Comparison of ENCODE assay signal across 29 mouse cellular contexts in the genomic region with DNA sequence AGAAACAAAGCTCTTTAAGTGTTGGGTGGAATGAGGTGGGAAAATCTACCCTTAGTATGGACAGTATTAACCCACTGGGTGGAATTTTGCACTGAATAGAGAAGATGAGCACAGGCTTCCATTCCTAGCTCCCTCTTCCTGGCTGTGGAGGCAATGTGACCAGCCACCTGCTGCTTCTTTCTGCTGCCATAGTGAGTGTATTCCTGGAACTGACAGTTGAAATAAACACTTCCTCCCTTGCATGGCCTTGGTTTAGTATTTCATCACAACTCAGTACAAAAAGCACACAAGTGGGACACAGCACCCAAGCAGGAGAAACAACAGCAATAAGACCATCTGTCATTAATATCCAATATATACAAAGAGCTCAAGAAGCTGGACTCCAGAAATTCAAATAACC. TPM values are rescaled to one million over a fixed set of nuclear protein-coding genes. Genes with fewer than 3 reads are reported as not detected.
A peak's percentile ranks its signal among the peaks of the same experiment; 100 is the strongest.
DNase-seq lines count a peak whose midpoint lies in the region; ATAC-seq lines count a peak whose summit lies in the region.
"Had no signal": no experiment of that assay in that cellular context is flagged by ENCODE, and none has a peak within 500 bp of the region (broad histone marks: within the 10 kb centered on the region; RNA-seq: fewer than 3 reads in every experiment).

No protein-coding gene starts in this region.

- H3K4me3 ChIP-seq in heart, embryonic 12.5 days: no peak overlapping the region
- H3K4me3 ChIP-seq in liver, embryonic 12.5 days: no peak overlapping the region
- H3K4me3 ChIP-seq: embryonic facial prominence, embryonic 13.5 days; embryonic facial prominence, embryonic 15.5 days; erythroblast, embryonic 14.5 days; forebrain, embryonic 10.5 days; forebrain, embryonic 12.5 days had no signal

- H3K27ac ChIP-seq in heart, embryonic 12.5 days (ENCODE audit: poor library complexity, severe bottlenecking): no peak overlapping the region
- H3K27ac ChIP-seq in liver, embryonic 12.5 days: no peak overlapping the region
- H3K27ac ChIP-seq: embryonic facial prominence, embryonic 13.5 days; embryonic facial prominence, embryonic 15.5 days; forebrain, embryonic 10.5 days; forebrain, embryonic 12.5 days had no signal

- no peaks in the 10 kb centered on the region for H3K4me1 ChIP-seq in heart, embryonic 12.5 days (replicated peaks)
- H3K4me1 ChIP-seq in liver, embryonic 12.5 days: no peaks in the 10 kb centered on the region
- H3K4me1 ChIP-seq: embryonic facial prominence, embryonic 13.5 days; embryonic facial prominence, embryonic 15.5 days; forebrain, embryonic 10.5 days; forebrain, embryonic 12.5 days had no signal

- peak; percentile 61 for DNase-seq in heart, adult 11 months
- no peak for DNase-seq in gastrocnemius, postnatal 36 days
- DNase-seq: adrenal gland, adult 8-10 months; adrenal gland, postnatal 14 days; adrenal gland, postnatal 36 days; B cell, adult 2 months; cerebellum, adult 11-12 months; cerebellum, adult 2 months; cerebellum, adult 9-10 months; cerebellum, postnatal 10 days; cerebellum, postnatal 25 days; embryo, embryonic 11 days had no signal

- intact Hi-C loops in gastrocnemius, postnatal 36 days (cut with DNase I): loop anchor here (2.0 kb wide), 1 partner anchor 43 kb away; no protein-coding TSS in a partner anchor

- no peaks in the 10 kb centered on the region for H3K36me3 ChIP-seq in heart, embryonic 12.5 days
- H3K36me3 ChIP-seq in liver, embryonic 12.5 days: no peaks in the 10 kb centered on the region
- H3K36me3 ChIP-seq: embryonic facial prominence, embryonic 13.5 days; embryonic facial prominence, embryonic 15.5 days; forebrain, embryonic 10.5 days; forebrain, embryonic 12.5 days; G1E had no signal

- H3K9me3 ChIP-seq in heart, embryonic 12.5 days (replicated peaks): no peaks in the 10 kb centered on the region
- H3K9me3 ChIP-seq in liver, embryonic 12.5 days (replicated peaks): no peaks in the 10 kb centered on the region
- H3K9me3 ChIP-seq: embryonic facial prominence, embryonic 13.5 days; embryonic facial prominence, embryonic 15.5 days; forebrain, embryonic 10.5 days; forebrain, embryonic 12.5 days; G1E had no signal

- H3K9ac ChIP-seq in heart, embryonic 12.5 days: no peak overlapping the region
- H3K9ac ChIP-seq in liver, embryonic 12.5 days: no peak overlapping the region
- H3K9ac ChIP-seq: embryonic facial prominence, embryonic 13.5 days; embryonic facial prominence, embryonic 15.5 days; forebrain, embryonic 12.5 days had no signal

- ATAC-seq in heart, embryonic 12.5 days (ENCODE audit: insufficient number of reproducible peaks, low FRiP score): no peak
- peak; percentile 47; the same call in 1 of the 2 replicates for ATAC-seq in megakaryocyte, adult 5-6 weeks (ENCODE audit: poor library complexity, severe bottlenecking)
- ATAC-seq in liver, embryonic 12.5 days: no peak
- ATAC-seq: activated CD4-positive, CD25-positive, alpha-beta regulatory T cell, adult 4 months; CD4-positive, CD25-positive, alpha-beta regulatory T cell, adult 4 months; forebrain, embryonic 14.5 days; forebrain, embryonic 16.5 days; Patski had no signal

- no peak overlapping the region for H3K4me2 ChIP-seq in heart, embryonic 12.5 days
- no peak overlapping the region for H3K4me2 ChIP-seq in liver, embryonic 12.5 days
- H3K4me2 ChIP-seq: embryonic facial prominence, embryonic 13.5 days; embryonic facial prominence, embryonic 15.5 days; forebrain, embryonic 12.5 days had no signal

- H3K27me3 ChIP-seq in heart, embryonic 12.5 days (replicated peaks): no peaks in the 10 kb centered on the region
- no peaks in the 10 kb centered on the region for H3K27me3 ChIP-seq in liver, embryonic 12.5 days (replicated peaks)
- H3K27me3 ChIP-seq: CH12.LX; embryonic facial prominence, embryonic 13.5 days; embryonic facial prominence, embryonic 15.5 days; forebrain, embryonic 12.5 days; Patski had no signal

RNA-seq across cellular contexts. Expression of a gene that starts 6.3 kb away (rescaled TPM):
- polyA plus RNA-seq in heart, embryonic 12.5 days (2016; fragmentation: Nextera tagmentation; extraction: Ambion mirVana): not detected in 2 replicates
- 404 and 435 TPM in 2 replicates for total RNA-seq in megakaryocyte, adult 5-6 weeks (2015)
- total RNA-seq in megakaryocyte, adult 5-6 weeks (2017): 512 and 543 TPM in 2 replicates
- 1.1 and 1.2 TPM in 2 replicates for polyA plus RNA-seq in liver, embryonic 12.5 days (2016; fragmentation: Nextera tagmentation; extraction: Ambion mirVana)
- not detected for total RNA-seq in gastrocnemius, postnatal 36 days (2021)
- total RNA-seq: CH12.LX had no signal
- polyA plus RNA-seq: embryonic facial prominence, embryonic 13.5 days; erythroblast, embryonic 14.5 days; forebrain, embryonic 12.5 days; forebrain, embryonic 14.5 days; forebrain, embryonic 16.5 days had no signal

RNA-seq across cellular contexts. Expression of a gene that starts 19.3 kb away (rescaled TPM):
- polyA plus RNA-seq in heart, embryonic 12.5 days (2016; fragmentation: Nextera tagmentation; extraction: Ambion mirVana): not detected in 2 replicates
- 0.13 and 0.21 TPM in 2 replicates for total RNA-seq in megakaryocyte, adult 5-6 weeks (2015)
- 0.45 and 0.66 TPM in 2 replicates for total RNA-seq in megakaryocyte, adult 5-6 weeks (2017)
- 0.06 TPM in 1 of 2 replicates, not detected in the other for polyA plus RNA-seq in liver, embryonic 12.5 days (2016; fragmentation: Nextera tagmentation; extraction: Ambion mirVana)
- under 1 TPM; 0.25 to 0.28 TPM for total RNA-seq in gastrocnemius, postnatal 36 days (2021)
- total RNA-seq: CH12.LX had no signal
- polyA plus RNA-seq: activated CD4-positive, CD25-positive, alpha-beta regulatory T cell, adult 4 months; cerebellum, adult 2 months; embryonic facial prominence, embryonic 11.5 days; embryonic facial prominence, embryonic 13.5 days; embryonic facial prominence, embryonic 15.5 days; erythroblast, embryonic 14.5 days; forebrain, embryonic 10.5 days; forebrain, embryonic 12.5 days; forebrain, embryonic 14.5 days; forebrain, embryonic 16.5 days; G1E had no signal

RNA-seq across cellular contexts. Expression of a gene that starts 49.8 kb away (rescaled TPM):
- not detected in 2 replicates for polyA plus RNA-seq in heart, embryonic 12.5 days (2016; fragmentation: Nextera tagmentation; extraction: Ambion mirVana)
- not detected in 2 replicates for total RNA-seq in megakaryocyte, adult 5-6 weeks (2015)
- total RNA-seq in megakaryocyte, adult 5-6 weeks (2017): not detected in 2 replicates
- polyA plus RNA-seq in liver, embryonic 12.5 days (2016; fragmentation: Nextera tagmentation; extraction: Ambion mirVana): not detected in 2 replicates
- not detected for total RNA-seq in gastrocnemius, postnatal 36 days (2021)
- total RNA-seq: adrenal gland, adult 18-20 months; adrenal gland, adult 8-10 months; adrenal gland, postnatal 14 days; adrenal gland, postnatal 36 days had no signal
- polyA plus RNA-seq: activated CD4-positive, CD25-positive, alpha-beta regulatory T cell, adult 4 months; CD4-positive, CD25-positive, alpha-beta regulatory T cell, adult 4 months; cerebellum, adult 2 months; embryonic facial prominence, embryonic 11.5 days; embryonic facial prominence, embryonic 13.5 days; embryonic facial prominence, embryonic 15.5 days; erythroblast, embryonic 14.5 days; forebrain, embryonic 10.5 days; forebrain, embryonic 12.5 days; forebrain, embryonic 14.5 days; forebrain, embryonic 16.5 days; G1E had no signal

Comparison
In these comparisons a context has a peak if more than half of its experiments do, and no peak if none do; other contexts are left out.
1. RNA of a gene that starts 6.3 kb away (total RNA-seq): 404 to 543 TPM in megakaryocyte, adult 5-6 weeks; not detected in gastrocnemius, postnatal 36 days; every median in the first group is over 100 times any median in the second.